In the genomic region with DNA sequence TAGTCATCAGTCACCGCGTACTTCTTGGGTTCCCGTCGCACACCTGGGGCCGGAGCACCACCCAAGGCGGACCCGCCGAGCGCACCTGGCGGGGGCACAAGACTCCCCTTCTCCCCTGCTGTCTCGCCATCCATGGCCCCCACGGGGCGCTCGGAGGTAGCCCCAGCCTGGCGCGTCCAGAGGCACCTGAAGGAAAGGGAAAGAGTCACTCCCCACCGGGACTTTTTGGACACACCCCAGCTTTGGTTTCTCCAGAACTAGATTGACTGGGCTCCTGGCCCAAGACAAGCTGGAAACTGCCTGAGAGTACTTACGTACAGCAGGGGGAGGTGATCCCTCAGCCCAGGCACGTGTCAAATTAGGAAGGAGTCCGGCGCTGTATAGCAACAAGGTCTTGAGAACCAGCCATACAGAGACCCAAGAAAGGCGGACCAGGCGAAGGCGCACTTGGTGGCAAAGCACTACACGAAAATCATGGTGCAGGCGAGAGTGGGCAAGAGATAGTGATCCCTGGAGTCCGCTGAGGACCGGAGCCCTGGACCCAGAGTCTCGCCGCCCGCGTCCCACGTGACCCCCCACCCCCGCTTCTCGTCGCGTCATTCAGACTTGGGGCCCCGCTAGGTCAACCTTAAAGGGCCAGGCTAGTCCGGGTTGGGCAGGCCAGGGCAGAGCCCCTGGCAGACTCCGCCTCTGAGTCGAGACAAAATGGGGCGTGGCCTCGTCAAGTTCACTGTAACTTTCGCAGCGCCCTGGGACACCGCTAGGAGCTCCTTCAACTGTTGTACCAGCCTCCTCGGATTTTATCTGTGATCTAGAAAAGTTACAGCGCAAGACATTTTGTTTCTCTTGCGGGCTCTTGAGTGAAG, we compare ENCODE assay signal across 8 mouse cellular contexts. TPM values are rescaled to one million over a fixed set of nuclear protein-coding genes. Genes with fewer than 3 reads are reported as not detected.
DNase-seq lines count a peak whose midpoint lies in the region; ATAC-seq and TF ChIP-seq lines count a peak whose summit lies in the region.

A gene (minus strand): TSS at position 667 of the 866 bp plus-strand sequence.

- intact Hi-C loops in left cerebral cortex, adult 2 months (cut with DNase I), result loop anchor here (2.0 to 10.0 kb wide), 8 partner anchors 43 to 605 kb away; a partner anchor contains a TSS

- H3K4me3 ChIP-seq in hindbrain, embryonic 11.5 days (ENCODE audit: low read depth, low read length), result peak within 1 kb of the TSS; percentile 36
- peak within 1 kb of the TSS; percentile 51 for H3K4me3 ChIP-seq in left cerebral cortex, adult 2 months

- TF ChIP-seq CTCF in left cerebral cortex, adult 2 months (IDR thresholded peaks at IDR 0.05), result peak; percentile 39

- peak within 1 kb of the TSS; percentile 55 for H3K4me2 ChIP-seq in hindbrain, embryonic 11.5 days (replicated peaks; ENCODE audit: low read depth, low read length)

- peak; percentile 89 for DNase-seq in R1 (ENCODE audit: low read depth, low spot score)
- DNase-seq in cerebellum, adult 9-11 months, result peak; percentile 70
- DNase-seq in frontal cortex, postnatal 10 days (ENCODE audit: low spot score in 2 of 2), result peak; percentile 40 to 59
- DNase-seq in hindbrain, embryonic 11.5 days (ENCODE audit: low spot score), result peak; percentile 85
- DNase-seq in left cerebral cortex, adult 2 months (ENCODE audit: extremely low spot score in 1 of 2, low spot score in 2 of 2), result peak; percentile 36 to 60
- DNase-seq in right cerebral cortex, postnatal 14 days, result peak; percentile 50
- peak; percentile 86 to 92 for DNase-seq in urinary bladder, postnatal 36 days (ENCODE audit: low spot score in 2 of 2)

- H3K27ac ChIP-seq in hindbrain, embryonic 11.5 days (ENCODE audit: low read depth, low read length), result no peak within 1 kb of the TSS
- H3K27ac ChIP-seq in left cerebral cortex, adult 2 months, result no peak within 1 kb of the TSS

- no peaks in the 10 kb centered on the region for H3K9me3 ChIP-seq in hindbrain, embryonic 11.5 days (ENCODE audit: control insufficient read depth, low read length)

- H3K36me3 ChIP-seq in hindbrain, embryonic 11.5 days (ENCODE audit: control insufficient read depth, insufficient read depth, low read length), result no peaks in the 10 kb centered on the region

- ATAC-seq in hindbrain, embryonic 11.5 days (ENCODE audit: low FRiP score), result peak; percentile 77
- ATAC-seq in megakaryocyte, adult 5-6 weeks (ENCODE audit: poor library complexity, severe bottlenecking), result peak; percentile 51

- H3K27me3 ChIP-seq in hindbrain, embryonic 11.5 days (ENCODE audit: control insufficient read depth, insufficient read depth, low read length), result peaks cover 7% of the 10 kb centered on the region

- 2% methylated on average over 49 of the region's 49 CpGs for WGBS in hindbrain, embryonic 11.5 days

- H3K9ac ChIP-seq in hindbrain, embryonic 11.5 days (ENCODE audit: low read depth, low read length), result peak within 1 kb of the TSS; percentile 31; the same call in 1 of the 2 replicates

- H3K4me1 ChIP-seq in hindbrain, embryonic 11.5 days (replicated peaks; ENCODE audit: control insufficient read depth, insufficient read depth, low read length), result peaks cover 3% of the 10 kb centered on the region; the same call in 1 of the 2 replicates

RNA-seq across cellular contexts. Expression of the gene that starts here (rescaled TPM):
- polyA plus RNA-seq in hindbrain, embryonic 11.5 days (2014; fragmentation: Nextera tagmentation; extraction: Ambion mirVana), result 2.6 and 3.4 TPM in 2 replicates
- total RNA-seq in left cerebral cortex, adult 2 months (2021), result 1 to 10 TPM; 3.4 to 3.5 TPM
- 98.6 and 105 TPM in 2 replicates for total RNA-seq in megakaryocyte, adult 5-6 weeks (2015)
- 156 and 174 TPM in 2 replicates for total RNA-seq in megakaryocyte, adult 5-6 weeks (2017)

Comparison
In these comparisons a context has a peak if more than half of its experiments do, and no peak if none do; other contexts are left out.
1. RNA of the gene that starts here (total RNA-seq): 98.6 to 174 TPM in megakaryocyte, adult 5-6 weeks; 3.4 to 3.5 TPM in left cerebral cortex, adult 2 months; every median in the first group is over 10 times any median in the second.
2. Peak in every context shown above with its lines, with median percentiles within 50 percentile points of each other: DNase-seq.